Mouse (Mus musculus) stomach, embryonic 14.5 days (tissue): ENCODE results near the gene Tm7sf2. TPM values are rescaled to one million over a fixed set of nuclear protein-coding genes. Genes with fewer than 3 reads are reported as not detected.
A peak's percentile ranks its signal among the peaks of the same experiment; 100 is the strongest.

ENCODE experiments used
- ATAC-seq: fragments of 200-750 bp; cut with Nextera tagmentation; 2 replicates; pipeline ENCODE4 v1.8.0; 2017; ENCODE audit warnings: low read depth, moderate TSS enrichment; ENCODE audit not compliant: insufficient number of reproducible peaks, insufficient read depth, low FRiP score
- H3K27ac ChIP-seq: fragments of 300-500 bp; sonication (generic); 2 replicates; pipeline ENCODE4 v1.5.1; 2014; ENCODE audit warnings: mild to moderate bottlenecking, low read length, moderate library complexity, mixed read lengths
- H3K27me3 ChIP-seq: fragments of 300-500 bp; sonication (generic); 2 replicates; pipeline ENCODE4 v1.6.1; 2014; ENCODE audit warnings: low read length, control low read depth, mixed read lengths; ENCODE audit not compliant: control insufficient read depth, insufficient read depth
- H3K36me3 ChIP-seq: fragments of 300-500 bp; sonication (generic); 2 replicates; pipeline ENCODE4 v1.6.1; 2014; ENCODE audit warnings: mild to moderate bottlenecking, control low read depth, low read length, moderate library complexity, mixed read lengths; ENCODE audit not compliant: control insufficient read depth, insufficient read depth
- H3K4me1 ChIP-seq: fragments of 300-500 bp; sonication (generic); 2 replicates; pipeline ENCODE4 v1.6.1; 2014; ENCODE audit warnings: low read length, control low read depth, mixed read lengths; ENCODE audit not compliant: control insufficient read depth, insufficient read depth
- H3K4me2 ChIP-seq: fragments of 300-500 bp; sonication (generic); replicated peaks from 2 replicates; pipeline ENCODE4 v1.6.1; 2014; ENCODE audit warnings: low read depth, low read length, control low read depth
- H3K4me3 ChIP-seq: fragments of 300-500 bp; sonication (generic); 2 replicates; pipeline ENCODE4 v1.5.1; 2014; ENCODE audit warnings: low read depth, low read length, control low read depth
- H3K9ac ChIP-seq: fragments of 300-500 bp; sonication (generic); replicated peaks from 2 replicates; pipeline ENCODE4 v1.6.1; 2014; ENCODE audit warnings: low read depth, mild to moderate bottlenecking, control low read depth, low read length, moderate library complexity, mixed read lengths
- H3K9me3 ChIP-seq: fragments of 300-500 bp; sonication (generic); 2 replicates; pipeline ENCODE4 v1.6.1; 2016; ENCODE audit warnings: low read depth, low read length, control low read depth; ENCODE audit not compliant: control insufficient read depth
- WGBS: fragments of 180-500 bp; shearing (Covaris S2); extraction: QIAGEN DNeasy Blood & Tissue Kit; methylation state at CpG from one replicate; pipeline ENCODE4 v1.1.7; 2014; 5-methylcytosine and 5-hydroxymethylcytosine counted together
- polyA plus RNA-seq: library from polyadenylated mRNA; unstranded; fragments of >200 nt; fragmentation: Nextera tagmentation; extraction: Ambion mirVana; gene quantifications from 2 replicates; pipeline ENCODE4 v1.2.1, GENCODE M21; 2014

The Tm7sf2 gene
- polyA plus RNA-seq: 24.8 and 24.9 TPM in 2 replicates

DNA sequence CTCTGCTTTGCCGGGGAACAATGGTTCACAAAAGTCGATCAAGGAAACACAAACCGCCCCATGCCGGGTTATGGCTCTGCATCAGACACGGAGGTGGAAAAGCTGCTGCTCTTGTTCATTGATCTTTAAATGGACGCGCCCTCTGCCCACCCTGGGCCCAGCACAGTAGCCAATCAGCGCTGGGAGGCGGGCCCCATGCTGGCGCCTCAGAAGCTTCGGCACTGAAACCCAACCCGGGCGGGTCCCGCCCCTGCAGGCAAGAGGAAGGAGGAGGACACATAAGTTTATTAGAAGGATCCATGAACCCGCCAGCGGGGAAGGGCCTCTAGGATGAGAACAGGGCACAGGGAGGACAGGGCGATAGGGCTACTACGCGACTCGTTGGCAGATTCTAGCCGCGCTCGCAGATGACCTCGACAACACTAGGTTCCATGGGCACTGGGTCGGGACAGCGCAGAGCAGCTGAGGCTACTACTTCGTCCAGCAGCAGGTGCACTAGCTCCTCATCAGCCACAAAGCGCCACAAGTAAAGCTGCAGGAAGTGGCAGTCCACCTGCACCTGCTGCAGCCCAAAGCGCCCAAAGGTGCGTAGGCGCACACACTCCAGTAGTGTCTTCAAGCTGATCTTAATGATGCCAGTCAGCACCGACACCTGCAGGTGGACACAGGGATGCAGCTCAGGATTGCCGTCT, at the start of gene Tm7sf2:
Tm7sf2 (minus strand) TSS at position 650 of the 692 bp plus-strand sequence.
- Histone ChIP-seq H3K9ac (peak within 1 kb of the TSS; percentile 40), H3K27ac (peak within 1 kb of the TSS; percentile 74), H3K9me3 (no peaks in the 10 kb centered on the region), H3K4me1 (peaks cover 8% of the 10 kb centered on the region), H3K36me3 (peaks cover 9% of the 10 kb centered on the region), H3K4me3 (peak within 1 kb of the TSS; percentile 38), H3K4me2 (peak within 1 kb of the TSS; percentile 85), H3K27me3 (no peaks in the 10 kb centered on the region)
- peak; percentile 94 for ATAC-seq
- 8% methylated on average over 33 of the region's 33 CpGs for WGBS

- peak overlapping the region; percentile 63 for H3K9ac ChIP-seq
- peaks cover 20% of the 10 kb centered on the region for H3K36me3 ChIP-seq
- WGBS: 4% methylated on average over 32 of the region's 32 CpGs
- H3K9me3 ChIP-seq: no peaks in the 10 kb centered on the region
- ATAC-seq: peak; percentile 1; the same call in 1 of the 2 replicates
- H3K4me2 ChIP-seq: peak overlapping the region; percentile 64
- peaks cover 9% of the 10 kb centered on the region; the same call in 1 of the 2 replicates for H3K4me1 ChIP-seq
- peak overlapping the region; percentile 98 for H3K27ac ChIP-seq
- no peaks in the 10 kb centered on the region for H3K27me3 ChIP-seq
- peak overlapping the region; percentile 82 for H3K4me3 ChIP-seq
These were observed 49.3 kb upstream of the Tm7sf2 start for GRCm38 (mm10) chr19:6117346-6117985.

DNA sequence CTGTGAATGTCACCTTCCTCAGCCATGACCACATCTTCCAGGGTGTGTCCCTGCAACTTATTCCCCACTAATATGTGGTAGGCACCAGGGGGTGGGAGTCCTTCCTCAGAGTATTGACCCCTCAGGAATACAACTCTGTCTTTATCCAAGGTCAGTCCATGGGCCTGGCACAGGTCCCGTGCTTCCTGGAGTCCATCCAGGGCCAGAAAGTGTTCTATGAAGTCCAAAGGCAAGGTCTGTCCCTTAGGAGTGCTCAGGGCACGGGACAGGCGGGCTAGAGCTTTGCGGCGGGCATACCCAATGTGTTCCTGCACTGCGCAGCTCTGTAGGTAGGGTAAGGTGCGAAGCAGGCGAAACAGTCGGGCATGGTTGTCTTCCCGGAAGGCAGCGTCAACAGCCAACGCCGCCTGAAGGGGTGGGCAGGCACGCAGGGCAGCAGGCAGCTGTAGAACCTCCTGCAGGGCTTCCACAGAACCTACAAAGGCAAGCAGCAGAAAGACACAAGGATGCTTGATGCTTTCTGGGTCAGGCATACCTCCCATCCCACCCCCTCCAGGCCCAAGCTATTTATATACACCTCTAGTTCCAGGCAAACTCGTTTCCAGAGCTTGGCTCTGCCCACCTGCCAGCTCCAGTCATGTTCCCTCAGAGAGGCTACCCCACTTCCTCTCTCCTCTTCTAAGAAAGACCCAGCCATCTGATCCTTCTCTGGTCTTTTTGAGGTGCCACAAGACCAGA, 48.1 kb upstream of the Tm7sf2 start:
- Histone ChIP-seq H3K36me3 (peaks cover 20% of the 10 kb centered on the region), H3K27me3 (no peaks in the 10 kb centered on the region), H3K4me3 (no peak overlapping the region), H3K9me3 (no peaks in the 10 kb centered on the region), H3K9ac (no peak overlapping the region), H3K27ac (no peak overlapping the region), H3K4me2 (no peak overlapping the region), H3K4me1 (peaks cover 9% of the 10 kb centered on the region; the same call in 1 of the 2 replicates)
- ATAC-seq: no peak
- WGBS: 88% methylated on average over 15 of the region's 15 CpGs

DNA sequence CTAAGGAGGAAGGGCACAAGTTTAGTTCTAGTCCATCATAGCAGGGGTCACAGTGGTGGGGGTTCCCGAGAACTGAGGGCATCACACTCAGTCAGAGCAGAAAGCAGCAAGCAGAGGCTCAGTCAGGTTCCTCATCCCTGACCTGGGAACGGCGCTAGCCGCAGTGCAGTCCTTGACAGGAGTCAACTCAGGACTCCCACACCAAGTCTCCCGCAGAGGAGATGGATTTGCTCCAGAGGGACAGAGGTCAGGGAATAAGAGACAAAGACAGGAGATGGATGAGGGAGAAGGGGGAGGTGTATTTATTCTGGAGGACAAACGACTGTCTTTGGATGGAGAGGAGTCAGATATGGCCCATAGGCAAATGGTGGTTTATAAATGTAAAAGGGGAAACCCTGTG, 44.9 kb upstream of the Tm7sf2 start:
- Histone ChIP-seq H3K9me3 (no peaks in the 10 kb centered on the region), H3K27me3 (no peaks in the 10 kb centered on the region), H3K4me2 (no peak overlapping the region), H3K9ac (no peak overlapping the region), H3K4me1 (peaks cover 5% of the 10 kb centered on the region; the same call in 1 of the 2 replicates), H3K36me3 (peaks cover 20% of the 10 kb centered on the region), H3K4me3 (no peak overlapping the region), H3K27ac (no peak overlapping the region)
- WGBS: 24% methylated on average over 6 of the region's 6 CpGs
- ATAC-seq: no peak

GRCm38 (mm10) chr19:6105586-6105985, 37.4 kb upstream of the Tm7sf2 start, which contains the start of gene Naaladl1:
Gene Naaladl1 (plus strand): TSS chr19:6105782.
- no peak within 1 kb of the TSS for H3K9ac ChIP-seq
- ATAC-seq: no peak
- no peaks in the 10 kb centered on the region for H3K4me1 ChIP-seq
- no peak within 1 kb of the TSS for H3K4me3 ChIP-seq
- no peaks in the 10 kb centered on the region for H3K9me3 ChIP-seq
- H3K36me3 ChIP-seq: no peaks in the 10 kb centered on the region
- no peaks in the 10 kb centered on the region for H3K27me3 ChIP-seq
- no peak within 1 kb of the TSS for H3K27ac ChIP-seq
- 86% methylated on average over 7 of the region's 7 CpGs for WGBS
- H3K4me2 ChIP-seq: no peak within 1 kb of the TSS

DNA sequence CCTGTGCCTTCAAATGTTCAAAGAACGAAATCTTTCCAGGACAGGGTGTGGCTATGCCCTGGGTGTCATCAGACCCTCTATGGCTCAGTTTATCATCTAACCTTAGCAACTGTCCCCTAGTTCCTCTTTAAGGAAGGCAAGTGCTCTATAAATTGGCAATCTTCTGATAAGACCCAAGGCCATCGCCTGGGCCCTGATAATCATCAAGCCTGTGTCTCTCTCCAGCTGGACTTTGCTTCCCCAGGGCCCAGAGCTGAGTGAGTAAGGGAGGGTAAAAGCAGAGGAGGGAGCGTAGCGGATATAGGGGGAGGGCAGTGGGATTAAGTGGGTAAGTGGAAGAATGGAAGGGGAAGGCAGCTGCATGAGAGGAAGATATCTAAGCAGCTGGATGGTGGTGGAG, 36.3 kb upstream of the Tm7sf2 start:
- no peak overlapping the region for H3K4me3 ChIP-seq
- no peak overlapping the region for H3K27ac ChIP-seq
- no peaks in the 10 kb centered on the region for H3K36me3 ChIP-seq
- no peak overlapping the region for H3K4me2 ChIP-seq
- no peaks in the 10 kb centered on the region for H3K4me1 ChIP-seq
- H3K27me3 ChIP-seq: no peaks in the 10 kb centered on the region
- no peak for ATAC-seq
- no peaks in the 10 kb centered on the region for H3K9me3 ChIP-seq
- H3K9ac ChIP-seq: no peak overlapping the region
- WGBS: 68% methylated on average over 4 of the region's 4 CpGs

- no peak for ATAC-seq
- no peak overlapping the region for H3K27ac ChIP-seq
These were observed 34.1 kb upstream of the Tm7sf2 start for GRCm38 (mm10) chr19:6102169-6102853.

DNA sequence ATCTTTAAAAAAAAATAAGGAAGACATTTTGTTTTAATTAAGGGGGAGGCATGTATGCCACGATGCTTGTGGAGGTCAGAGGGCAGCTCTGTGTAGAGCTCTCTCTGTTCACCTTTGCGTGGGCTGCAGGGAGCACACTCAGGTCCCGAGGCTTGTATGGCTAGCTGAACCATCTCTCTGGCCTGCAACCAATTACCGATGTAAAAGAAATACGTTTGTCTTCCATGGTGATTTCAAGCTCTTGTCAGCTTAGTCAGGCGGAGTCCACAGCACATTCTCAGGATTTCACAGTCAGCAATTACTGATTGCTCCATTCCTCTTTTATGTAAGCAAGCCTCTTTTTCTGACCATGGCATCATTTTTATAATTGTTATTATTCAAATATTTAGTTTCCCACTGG, 33.0 kb upstream of the Tm7sf2 start:
- H3K9ac ChIP-seq: no peak overlapping the region
- WGBS: 54% methylated on average over 6 of the region's 6 CpGs
- no peaks in the 10 kb centered on the region for H3K4me1 ChIP-seq
- no peak overlapping the region for H3K4me3 ChIP-seq
- H3K4me2 ChIP-seq: no peak overlapping the region
- no peaks in the 10 kb centered on the region; the same call in 1 of the 2 replicates for H3K36me3 ChIP-seq
- ATAC-seq: no peak
- no peak overlapping the region for H3K27ac ChIP-seq
- H3K27me3 ChIP-seq: no peaks in the 10 kb centered on the region
- H3K9me3 ChIP-seq: no peaks in the 10 kb centered on the region

More at GRCm38 (mm10) chr19:6102169-6102853, 34.1 kb upstream of the Tm7sf2 start:
- H3K4me2 ChIP-seq: no peak overlapping the region
- no peaks in the 10 kb centered on the region for H3K4me1 ChIP-seq
- H3K27me3 ChIP-seq: no peaks in the 10 kb centered on the region
- no peak overlapping the region for H3K9ac ChIP-seq
- no peaks in the 10 kb centered on the region for H3K9me3 ChIP-seq
- 77% methylated on average over 6 of the region's 6 CpGs for WGBS
- H3K4me3 ChIP-seq: no peak overlapping the region
- H3K36me3 ChIP-seq: no peaks in the 10 kb centered on the region; the same call in 1 of the 2 replicates
